22 mouse cellular contexts compared by ENCODE assay signal in the genomic region with DNA sequence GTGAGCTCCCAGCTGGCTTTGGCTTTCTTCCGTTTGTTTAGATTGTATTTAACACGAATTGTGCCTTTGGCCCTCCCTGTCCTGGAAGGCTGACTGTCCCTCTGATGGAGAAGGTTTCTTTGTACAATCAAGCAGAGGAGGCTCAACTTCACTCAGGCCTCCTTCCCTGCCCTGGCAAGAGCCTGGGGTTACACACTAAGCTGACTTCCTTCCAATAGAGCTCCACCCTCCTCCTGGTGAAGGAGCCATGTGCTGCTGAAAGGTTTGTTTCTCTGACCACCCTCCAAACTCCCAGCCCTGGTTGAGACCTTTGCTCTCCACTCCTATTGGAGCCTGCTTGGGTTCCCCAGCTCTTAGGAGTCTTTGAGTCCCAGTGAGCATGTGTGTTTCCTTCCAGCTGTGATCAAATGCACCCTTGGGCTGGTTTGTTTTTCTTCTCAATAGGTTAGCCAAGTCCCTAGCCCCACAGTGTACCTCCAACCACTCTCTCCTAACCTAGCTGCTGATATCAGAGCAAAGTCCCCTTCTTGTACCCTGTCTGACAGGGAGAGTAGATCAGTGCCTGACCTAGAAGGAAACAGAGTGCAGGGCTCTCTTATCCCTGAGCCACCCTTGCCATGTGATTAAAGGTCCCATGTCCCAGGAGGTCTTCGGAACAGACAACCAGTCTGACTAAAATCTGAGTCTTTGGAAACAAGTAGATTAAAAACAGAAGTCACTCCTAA. TPM values are rescaled to one million over a fixed set of nuclear protein-coding genes. Genes with fewer than 3 reads are reported as not detected.
A peak's percentile ranks its signal among the peaks of the same experiment; 100 is the strongest.
DNase-seq lines count a peak whose midpoint lies in the region; ATAC-seq and TF ChIP-seq lines count a peak whose summit lies in the region.
"Had no signal": no experiment of that assay in that cellular context is flagged by ENCODE, and none has a peak within 500 bp of the region (broad histone marks: within the 10 kb centered on the region; RNA-seq: fewer than 3 reads in every experiment).

No protein-coding gene starts in this region.

- no peak for TF ChIP-seq POLR2A in lung, adult 2 months (IDR thresholded peaks at IDR 0.05; ENCODE audit: borderline replicate concordance, extremely low read depth, low read depth, low read length)

- H3K27ac ChIP-seq in lung, embryonic 14.5 days (ENCODE audit: low read depth), result no peak overlapping the region
- peak overlapping the region; percentile 72 for H3K27ac ChIP-seq in intestine, embryonic 16.5 days (ENCODE audit: low read length)
- H3K27ac ChIP-seq in stomach, postnatal 0 days (replicated peaks), result 0 out of 2 replicates have a peak overlapping the region, but pooled peaks have one; percentile 30
- H3K27ac ChIP-seq: embryonic facial prominence, embryonic 13.5 days; forebrain, embryonic 15.5 days; midbrain, embryonic 15.5 days had no signal

- 31% methylated on average over 3 of the region's 3 CpGs for WGBS in lung, embryonic 14.5 days
- WGBS in lung, adult 2 months, result 42% methylated on average over 3 of the region's 3 CpGs
- 41% methylated on average over 3 of the region's 3 CpGs for WGBS in intestine, embryonic 16.5 days
- WGBS in stomach, postnatal 0 days, result 33% methylated on average over 3 of the region's 3 CpGs

- no peak for TF ChIP-seq EP300 in stomach, postnatal 0 days (optimal IDR thresholded peaks at IDR 0.05)

- no peak overlapping the region for H3K4me2 ChIP-seq in lung, embryonic 14.5 days
- H3K4me2 ChIP-seq in intestine, embryonic 16.5 days (ENCODE audit: low read depth, low read length), result no peak overlapping the region
- no peak overlapping the region for H3K4me2 ChIP-seq in stomach, postnatal 0 days (replicated peaks; ENCODE audit: low read depth)
- H3K4me2 ChIP-seq: embryonic facial prominence, embryonic 13.5 days; forebrain, embryonic 15.5 days; midbrain, embryonic 15.5 days had no signal

- no peaks in the 10 kb centered on the region for H3K9me3 ChIP-seq in lung, embryonic 14.5 days (ENCODE audit: low read depth, low read length)
- H3K9me3 ChIP-seq in intestine, embryonic 16.5 days (ENCODE audit: control insufficient read depth, low read length), result no peaks in the 10 kb centered on the region
- no peaks in the 10 kb centered on the region for H3K9me3 ChIP-seq in stomach, postnatal 0 days (ENCODE audit: control insufficient read depth, low read length)
- H3K9me3 ChIP-seq: embryonic facial prominence, embryonic 13.5 days; forebrain, embryonic 15.5 days; G1E; megakaryocyte, embryonic 14.5 days; midbrain, embryonic 15.5 days had no signal

- peak; percentile 14 for DNase-seq in gastrocnemius, postnatal 25 days
- DNase-seq in gastrocnemius, postnatal 4 days (ENCODE audit: low spot score in 2 of 2), result no peak
- DNase-seq in lung, embryonic 14.5 days, result peak; percentile 28
- DNase-seq in lung, adult 2 months, result no peak
- peak; percentile 25 for DNase-seq in stomach, postnatal 0 days (ENCODE audit: low spot score)
- no peak for DNase-seq in adrenal gland, postnatal 25 days
- DNase-seq: adrenal gland, postnatal 10 days; cerebellum, adult 11 months; cerebellum, postnatal 10 days; kidney, adult 2 months; kidney, postnatal 10 days; right cerebral cortex, postnatal 25 days; thymus, postnatal 36 days had no signal

- H3K27me3 ChIP-seq in lung, embryonic 14.5 days (ENCODE audit: insufficient read depth, low read length), result no peaks in the 10 kb centered on the region
- no peaks in the 10 kb centered on the region for H3K27me3 ChIP-seq in intestine, embryonic 16.5 days (replicated peaks; ENCODE audit: control insufficient read depth, insufficient read depth, low read length)
- H3K27me3 ChIP-seq in stomach, postnatal 0 days (ENCODE audit: control insufficient read depth, insufficient read depth, low read length), result no peaks in the 10 kb centered on the region
- H3K27me3 ChIP-seq: embryonic facial prominence, embryonic 13.5 days; forebrain, embryonic 15.5 days; midbrain, embryonic 15.5 days had no signal

- H3K4me3 ChIP-seq in lung, embryonic 14.5 days (ENCODE audit: low read depth, low read length), result no peak overlapping the region
- no peak overlapping the region for H3K4me3 ChIP-seq in lung, adult 2 months (replicated peaks; ENCODE audit: extremely low read depth, low read depth, low read length)
- H3K4me3 ChIP-seq in intestine, embryonic 16.5 days (ENCODE audit: low read length), result no peak overlapping the region
- no peak overlapping the region for H3K4me3 ChIP-seq in stomach, postnatal 0 days (ENCODE audit: low read depth, low read length)
- H3K4me3 ChIP-seq: embryonic facial prominence, embryonic 13.5 days; forebrain, embryonic 15.5 days; megakaryocyte, embryonic 14.5 days; midbrain, embryonic 15.5 days; myocyte had no signal

- no peak for ATAC-seq in lung, embryonic 14.5 days (ENCODE audit: insufficient read depth)
- ATAC-seq in intestine, embryonic 16.5 days, result peak; percentile 88
- peak; percentile 60; the same call in 1 of the 2 replicates for ATAC-seq in stomach, postnatal 0 days (ENCODE audit: low FRiP score, low TSS enrichment)
- ATAC-seq: activated CD4-positive, CD25-positive, alpha-beta regulatory T cell, adult 4 months; forebrain, embryonic 15.5 days; hindbrain, embryonic 16.5 days; midbrain, embryonic 15.5 days had no signal

- TF ChIP-seq CTCF in lung, embryonic 14.5 days (IDR thresholded peaks at IDR 0.05; ENCODE audit: low read depth), result no peak
- no peak for TF ChIP-seq CTCF in lung, adult 2 months (IDR thresholded peaks at IDR 0.05; ENCODE audit: insufficient read depth, low read length)
- TF ChIP-seq CTCF in stomach, postnatal 0 days (IDR thresholded peaks at IDR 0.05; ENCODE audit: low read depth), result no peak

- no peaks in the 10 kb centered on the region for H3K36me3 ChIP-seq in lung, embryonic 14.5 days (ENCODE audit: insufficient read depth)
- H3K36me3 ChIP-seq in intestine, embryonic 16.5 days (ENCODE audit: control insufficient read depth, insufficient read depth, low read length), result no peaks in the 10 kb centered on the region
- H3K36me3 ChIP-seq in stomach, postnatal 0 days (ENCODE audit: control insufficient read depth, insufficient read depth, low read length), result no peaks in the 10 kb centered on the region
- H3K36me3 ChIP-seq: embryonic facial prominence, embryonic 13.5 days; forebrain, embryonic 15.5 days; G1E; midbrain, embryonic 15.5 days had no signal

- no peak overlapping the region for H3K9ac ChIP-seq in lung, embryonic 14.5 days
- H3K9ac ChIP-seq in intestine, embryonic 16.5 days (ENCODE audit: low read depth, low read length), result no peak overlapping the region
- H3K9ac ChIP-seq in stomach, postnatal 0 days (ENCODE audit: low read length), result no peak overlapping the region
- H3K9ac ChIP-seq: embryonic facial prominence, embryonic 13.5 days; forebrain, embryonic 15.5 days; midbrain, embryonic 15.5 days had no signal

- 0 out of 2 replicates have a peak, but pooled peaks cover 3% of the 10 kb centered on the region for H3K4me1 ChIP-seq in lung, embryonic 14.5 days (ENCODE audit: insufficient read depth)
- H3K4me1 ChIP-seq in lung, adult 2 months (ENCODE audit: control insufficient read depth, insufficient read depth, low read length), result peaks cover 8% of the 10 kb centered on the region; the same call in 1 of the 2 replicates
- peaks cover 15% of the 10 kb centered on the region for H3K4me1 ChIP-seq in intestine, embryonic 16.5 days (ENCODE audit: control insufficient read depth, insufficient read depth, low read length)
- H3K4me1 ChIP-seq in stomach, postnatal 0 days (replicated peaks; ENCODE audit: control insufficient read depth, insufficient read depth), result no peaks in the 10 kb centered on the region; the same call in 1 of the 2 replicates

RNA-seq across cellular contexts. Expression of a gene that starts 6.8 kb away (rescaled TPM):
- 1 to 10 TPM; 3.4 to 3.8 TPM for total RNA-seq in gastrocnemius, postnatal 25 days (2021)
- total RNA-seq in gastrocnemius, postnatal 4 days (2021), result 10 to 100 TPM; 19.6 to 20.2 TPM
- 12.4 and 12.8 TPM in 2 replicates for polyA plus RNA-seq in lung, embryonic 14.5 days (2014; fragmentation: Nextera tagmentation; extraction: Ambion mirVana)
- 6.5 and 8.6 TPM in 2 replicates for polyA plus RNA-seq in lung, adult 2 months (2012; rRNA removed)
- 5.0 and 5.7 TPM in 2 replicates for polyA plus RNA-seq in intestine, embryonic 16.5 days (2015; fragmentation: Nextera tagmentation; extraction: Ambion mirVana)
- polyA plus RNA-seq in stomach, postnatal 0 days (2015; fragmentation: Nextera tagmentation; extraction: Ambion mirVana), result 4.7 and 4.8 TPM in 2 replicates
- 6.2 and 6.6 TPM in 2 replicates for total RNA-seq in adrenal gland, postnatal 25 days (2021)

Comparison
In these comparisons a context has a peak if more than half of its experiments do, and no peak if none do; other contexts are left out.
1. DNase-seq: peak in gastrocnemius, postnatal 25 days (single experiment), lung, embryonic 14.5 days (single experiment) and stomach, postnatal 0 days (single experiment); none in gastrocnemius, postnatal 4 days (0 of 2), lung, adult 2 months (single experiment) and adrenal gland, postnatal 25 days (single experiment).